Mouse (Mus musculus) embryonic fibroblast, embryonic 13.5 days (primary cell): ENCODE results near the gene Ppat. TPM values are rescaled to one million over a fixed set of nuclear protein-coding genes. Genes with fewer than 3 reads are reported as not detected.

Source experiments
- H3K27ac ChIP-seq: 2 replicates; pipeline ENCODE4 v1.5.1; 2012; ENCODE audit warnings: low read length, control low read depth, inconsistent platforms; ENCODE audit not compliant: insufficient read depth
- H3K4me1 ChIP-seq: 2 replicates; pipeline ENCODE4 v1.6.1; 2011; ENCODE audit warnings: low read length; ENCODE audit not compliant: control insufficient read depth, insufficient read depth
- H3K4me3 ChIP-seq: 2 replicates; pipeline ENCODE4 v1.5.1; 2011; ENCODE audit warnings: mild to moderate bottlenecking, control low read depth, low read length; ENCODE audit not compliant: insufficient read depth
- CTCF ChIP-seq: IDR thresholded peaks from 2 replicates; pipeline ENCODE4 v1.5.1; 2011; ENCODE audit warnings: mild to moderate bottlenecking, control low read depth, low read length, moderate library complexity, borderline replicate concordance; ENCODE audit not compliant: insufficient read depth
- POLR2A ChIP-seq: IDR thresholded peaks from 2 replicates; pipeline ENCODE4 v1.6.1; 2011; ENCODE audit warnings: low read depth, mild to moderate bottlenecking, control low read depth, low read length, moderate library complexity
- polyA plus RNA-seq: library from polyadenylated mRNA; stranded (reverse); fragments of >200 nt; gene quantifications from 2 replicates; pipeline ENCODE4 v1.2.4, GENCODE M21; 2011; ENCODE audit warnings: low read depth; ENCODE audit not compliant: missing spikeins, insufficient read length

The Ppat gene
- polyA plus RNA-seq, 1 experiment = 17.0 TPM

GRCm38 (mm10) chr5:76969250-76969649, 17.9 kb upstream of the Ppat start:
- no peaks in the 10 kb centered on the region for H3K4me1 ChIP-seq
- no peak overlapping the region for H3K27ac ChIP-seq
- TF ChIP-seq POLR2A (no peak), CTCF (no peak)
- no peak overlapping the region for H3K4me3 ChIP-seq

- peaks cover 10% of the 10 kb centered on the region for H3K4me1 ChIP-seq
- no peak overlapping the region for H3K27ac ChIP-seq
- no peak for TF ChIP-seq POLR2A
- TF ChIP-seq CTCF = peak; percentile 20; the same call in 1 of the 2 replicates
- no peak overlapping the region for H3K4me3 ChIP-seq
Observed at GRCm38 (mm10) chr5:76964651-76965050, 13.3 kb upstream of the Ppat start.

GRCm38 (mm10) chr5:76962545-76962944, 11.2 kb upstream of the Ppat start:
- H3K4me3 ChIP-seq = no peak overlapping the region
- no peak for TF ChIP-seq POLR2A
- no peak for TF ChIP-seq CTCF
- peaks cover 10% of the 10 kb centered on the region for H3K4me1 ChIP-seq
- peak overlapping the region; percentile 97 for H3K27ac ChIP-seq

GRCm38 (mm10) chr5:76959587-76959986, 8.2 kb upstream of the Ppat start:
- TF ChIP-seq CTCF (no peak), POLR2A (no peak)
- no peak overlapping the region for H3K27ac ChIP-seq
- peaks cover 10% of the 10 kb centered on the region for H3K4me1 ChIP-seq
- H3K4me3 ChIP-seq = no peak overlapping the region

- no peak for TF ChIP-seq CTCF
- no peak for TF ChIP-seq POLR2A
- peaks cover 10% of the 10 kb centered on the region for H3K4me1 ChIP-seq
- no peak overlapping the region for H3K27ac ChIP-seq
- no peak overlapping the region for H3K4me3 ChIP-seq
Observed at GRCm38 (mm10) chr5:76957954-76958353, 6.6 kb upstream of the Ppat start.

GRCm38 (mm10) chr5:76955474-76955873, 4.1 kb upstream of the Ppat start:
- no peak for TF ChIP-seq POLR2A
- no peak for TF ChIP-seq CTCF
- Histone ChIP-seq H3K4me3 (no peak overlapping the region), H3K4me1 (peaks cover 4% of the 10 kb centered on the region), H3K27ac (no peak overlapping the region)

GRCm38 (mm10) chr5:76954271-76954900, 3.0 kb upstream of the Ppat start:
- H3K4me3 ChIP-seq = no peak overlapping the region
- 0 out of 2 replicates have a peak, but pooled peaks cover 2% of the 10 kb centered on the region for H3K4me1 ChIP-seq
- TF ChIP-seq POLR2A (no peak), CTCF (no peak)
- no peak overlapping the region for H3K27ac ChIP-seq

GRCm38 (mm10) chr5:76953794-76954193, 2.4 kb upstream of the Ppat start:
- Histone ChIP-seq H3K27ac (no peak overlapping the region), H3K4me1 (0 out of 2 replicates have a peak, but pooled peaks cover 2% of the 10 kb centered on the region), H3K4me3 (no peak overlapping the region)
- no peak for TF ChIP-seq CTCF
- TF ChIP-seq POLR2A = no peak

GRCm38 (mm10) chr5:76952112-76953040, 998 bp upstream of the Ppat start:
- peak overlapping the region; percentile 54 for H3K27ac ChIP-seq
- TF ChIP-seq CTCF (no peak), POLR2A (no peak)
- H3K4me1 ChIP-seq = 0 out of 2 replicates have a peak, but pooled peaks cover 4% of the 10 kb centered on the region
- H3K4me3 ChIP-seq = peak overlapping the region; percentile 92
